Mouse (Mus musculus) ES-Bruce4 (cell line): ENCODE data around the gene Gm10491. TPM values are rescaled to one million over a fixed set of nuclear protein-coding genes. Genes with fewer than 3 reads are reported as not detected.

Source experiments
- H3K27ac ChIP-seq: 2 replicates; pipeline ENCODE4 v1.5.1; 2012; ENCODE audit warnings: low read length, inconsistent platforms; ENCODE audit not compliant: insufficient read depth
- H3K27me3 ChIP-seq: 2 replicates; pipeline ENCODE4 v1.6.1; 2012; ENCODE audit warnings: mild to moderate bottlenecking, low read length, inconsistent platforms; ENCODE audit not compliant: control insufficient read depth, poor library complexity, insufficient read depth, severe bottlenecking
- H3K36me3 ChIP-seq: 2 replicates; pipeline ENCODE4 v1.6.1; 2012; ENCODE audit warnings: inconsistent platforms, mild to moderate bottlenecking, low read length, moderate library complexity; ENCODE audit not compliant: control insufficient read depth, poor library complexity, insufficient read depth, severe bottlenecking
- H3K4me1 ChIP-seq: one replicate; pipeline ENCODE4 v1.8.1; 2011; ENCODE audit warnings: low read length; ENCODE audit not compliant: control insufficient read depth, insufficient read depth
- H3K4me3 ChIP-seq: 2 replicates; pipeline ENCODE4 v1.5.1; 2011; ENCODE audit warnings: low read depth, mild to moderate bottlenecking, low read length
- H3K9ac ChIP-seq: 2 replicates; pipeline ENCODE4 v1.6.1; 2012; ENCODE audit warnings: low read depth, mild to moderate bottlenecking, inconsistent platforms; ENCODE audit not compliant: poor library complexity, severe bottlenecking
- H3K9me3 ChIP-seq: replicated peaks from 2 replicates; pipeline ENCODE4 v1.6.1; 2012; ENCODE audit warnings: mild to moderate bottlenecking, low read length, inconsistent platforms; ENCODE audit not compliant: control insufficient read depth, poor library complexity, insufficient read depth, severe bottlenecking
- CTCF ChIP-seq: IDR thresholded peaks from one replicate; pipeline ENCODE4 v1.8.1; 2011; ENCODE audit warnings: low read depth, low read length
- EP300 ChIP-seq: IDR thresholded peaks from 2 replicates; pipeline ENCODE4 v1.6.1; 2011; ENCODE audit warnings: low read depth, low read length; ENCODE audit not compliant: insufficient read depth
- POLR2A ChIP-seq: IDR thresholded peaks from one replicate; pipeline ENCODE4 v1.8.1; 2011; ENCODE audit warnings: low read length; ENCODE audit not compliant: insufficient read depth
- polyA plus RNA-seq: library from polyadenylated mRNA; stranded (reverse); fragments of >200 nt; gene quantifications from 2 replicates; pipeline ENCODE4 v1.2.4, GENCODE M21; 2011; ENCODE audit warnings: low read depth; ENCODE audit not compliant: missing spikeins, insufficient read depth, insufficient read length

The Gm10491 gene
- polyA plus RNA-seq, 1 experiment: not detected

DNA sequence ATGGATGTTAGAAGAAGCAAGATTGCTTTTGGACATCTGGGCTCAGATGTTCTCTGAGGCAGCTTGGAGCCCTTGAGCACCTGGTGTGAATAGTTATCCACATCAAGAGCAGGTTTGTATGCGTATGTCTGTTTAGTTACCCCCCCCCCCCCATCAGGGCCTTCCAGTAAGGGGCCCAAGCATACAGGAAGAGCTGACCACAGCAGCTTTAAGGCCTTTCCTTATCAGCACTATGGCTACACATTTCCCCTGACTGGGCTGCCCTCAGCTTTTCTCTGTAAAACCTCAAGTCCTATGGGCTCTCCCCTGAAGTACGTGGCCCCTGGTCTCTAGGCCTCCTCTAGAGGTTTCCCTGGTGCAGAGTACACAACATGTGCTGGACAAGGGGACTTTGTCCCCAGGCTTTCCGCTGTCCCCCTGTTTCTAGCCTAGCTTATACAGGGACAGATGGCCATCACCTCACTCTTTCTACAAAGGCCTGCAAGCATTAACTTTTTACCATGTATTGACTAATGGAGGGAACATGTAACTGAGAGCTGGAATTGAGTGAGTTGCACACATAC, 48.4 kb downstream of the Gm10491 start:
- TF ChIP-seq POLR2A: no peak
- no peak for TF ChIP-seq EP300
- TF ChIP-seq CTCF: no peak
- Histone ChIP-seq H3K27ac (no peak overlapping the region), H3K4me1 (no peaks in the 10 kb centered on the region), H3K36me3 (no peaks in the 10 kb centered on the region; the same call in none of the 2 replicates), H3K27me3 (no peaks in the 10 kb centered on the region), H3K4me3 (no peak overlapping the region), H3K9ac (no peak overlapping the region), H3K9me3 (no peaks in the 10 kb centered on the region)

Other genes starting within 250 kb of the Gm10491 start
- gene Plp2, start 236.4 kb downstream of the Gm10491 start, polyA plus RNA-seq: 239 and 246 TPM in 2 replicates
- gene Magix, start 226.6 kb downstream of the Gm10491 start, polyA plus RNA-seq: not detected in 2 replicates
- 14.7 and 17.1 TPM in 2 replicates for gene Gpkow, start 210.7 kb downstream of the Gm10491 start, polyA plus RNA-seq
- 44.6 and 56.8 TPM in 2 replicates for gene Wdr45, start 193.5 kb downstream of the Gm10491 start, polyA plus RNA-seq
- not detected in 2 replicates for gene Gm45208, start 185.6 kb downstream of the Gm10491 start, polyA plus RNA-seq
- gene Praf2, start 179.4 kb downstream of the Gm10491 start, polyA plus RNA-seq: 53.8 and 67.7 TPM in 2 replicates
- gene Ccdc120, start 156.9 kb downstream of the Gm10491 start, polyA plus RNA-seq: 20.4 and 28.9 TPM in 2 replicates
- gene Tfe3, start 145.3 kb downstream of the Gm10491 start, polyA plus RNA-seq: 65.8 and 81.6 TPM in 2 replicates
- gene Gripap1, start 118.1 kb downstream of the Gm10491 start, polyA plus RNA-seq: 18.5 and 19.2 TPM in 2 replicates
- gene Kcnd1, start 85.5 kb downstream of the Gm10491 start, polyA plus RNA-seq: 8.3 and 8.6 TPM in 2 replicates
- 85.0 and 90.6 TPM in 2 replicates for gene Otud5, start 66.5 kb downstream of the Gm10491 start, polyA plus RNA-seq
- 29.8 and 31.2 TPM in 2 replicates for gene Pim2, start 29.6 kb downstream of the Gm10491 start, polyA plus RNA-seq
- gene Slc35a2, start 23.8 kb downstream of the Gm10491 start, polyA plus RNA-seq: 25.6 and 31.4 TPM in 2 replicates
- gene Pqbp1, start 8.6 kb downstream of the Gm10491 start, polyA plus RNA-seq: 83.3 and 87.9 TPM in 2 replicates
- 41.6 and 44.9 TPM in 2 replicates for gene Timm17b, start 8.5 kb downstream of the Gm10491 start, polyA plus RNA-seq
- not detected in 2 replicates for gene Gm10490, start 1.7 kb upstream of the Gm10491 start, polyA plus RNA-seq
- gene Pcsk1n, start 12.0 kb upstream of the Gm10491 start, polyA plus RNA-seq: 12.3 and 16.9 TPM in 2 replicates
- 31.2 and 31.7 TPM in 2 replicates for gene Eras, start 20.8 kb upstream of the Gm10491 start, polyA plus RNA-seq
- gene Hdac6, start 40.1 kb upstream of the Gm10491 start, polyA plus RNA-seq: 85.6 and 101 TPM in 2 replicates
- 1.3 and 1.9 TPM in 2 replicates for gene Gata1, start 70.2 kb upstream of the Gm10491 start, polyA plus RNA-seq
- 15.9 and 16.6 TPM in 2 replicates for gene Glod5, start 110.7 kb upstream of the Gm10491 start, polyA plus RNA-seq
- gene Suv39h1, start 166.9 kb upstream of the Gm10491 start, polyA plus RNA-seq: 35.4 and 35.9 TPM in 2 replicates
- 0.62 and 0.66 TPM in 2 replicates for gene Was, start 182.7 kb upstream of the Gm10491 start, polyA plus RNA-seq
- gene Wdr13, start 225.1 kb upstream of the Gm10491 start, polyA plus RNA-seq: 8.7 and 11.2 TPM in 2 replicates
- 421 and 458 TPM in 2 replicates for gene Rbm3, start 238.0 kb upstream of the Gm10491 start, polyA plus RNA-seq